Mouse (Mus musculus) hindbrain, embryonic 11.5 days (tissue): ENCODE measurements around the gene Myd88. TPM values are rescaled to one million over a fixed set of nuclear protein-coding genes. Genes with fewer than 3 reads are reported as not detected.
A peak's percentile ranks its signal among the peaks of the same experiment; 100 is the strongest.

Experiments used
- ATAC-seq: fragments of 200-750 bp; cut with Nextera tagmentation; 2 replicates; pipeline ENCODE4 v1.8.0; 2017; ENCODE audit warnings: mild to moderate bottlenecking, moderate TSS enrichment, moderate library complexity; ENCODE audit not compliant: low FRiP score
- DNase-seq: peaks from one replicate; pipeline ENCODE4 v3.0.0-alpha.2; 2015; ENCODE audit warnings: low spot score
- H3K27ac ChIP-seq: fragments of 300-500 bp; sonication (generic); 2 replicates; pipeline ENCODE4 v1.5.1; 2014; ENCODE audit warnings: mild to moderate bottlenecking, low read depth, low read length
- H3K27me3 ChIP-seq: fragments of 300-500 bp; sonication (generic); 2 replicates; pipeline ENCODE4 v1.6.1; 2014; ENCODE audit warnings: mild to moderate bottlenecking, low read length, moderate library complexity, mixed read lengths; ENCODE audit not compliant: control insufficient read depth, insufficient read depth
- H3K36me3 ChIP-seq: fragments of 300-500 bp; sonication (generic); 2 replicates; pipeline ENCODE4 v1.6.1; 2014; ENCODE audit warnings: mild to moderate bottlenecking, low read length, moderate library complexity, mixed read lengths; ENCODE audit not compliant: control insufficient read depth, insufficient read depth
- H3K4me1 ChIP-seq: fragments of 300-500 bp; sonication (generic); replicated peaks from 2 replicates; pipeline ENCODE4 v1.6.1; 2014; ENCODE audit warnings: low read length, mixed read lengths; ENCODE audit not compliant: control insufficient read depth, insufficient read depth
- H3K4me2 ChIP-seq: fragments of 300-500 bp; sonication (generic); replicated peaks from 2 replicates; pipeline ENCODE4 v1.6.1; 2014; ENCODE audit warnings: mild to moderate bottlenecking, low read depth, low read length
- H3K4me3 ChIP-seq: fragments of 300-500 bp; sonication (generic); 2 replicates; pipeline ENCODE4 v1.5.1; 2014; ENCODE audit warnings: low read depth, low read length
- H3K9ac ChIP-seq: fragments of 300-500 bp; sonication (generic); 2 replicates; pipeline ENCODE4 v1.6.1; 2014; ENCODE audit warnings: low read depth, low read length
- H3K9me3 ChIP-seq: fragments of 300-500 bp; sonication (generic); 2 replicates; pipeline ENCODE4 v1.6.1; 2016; ENCODE audit warnings: low read length; ENCODE audit not compliant: control insufficient read depth
- WGBS: fragments of 180-500 bp; shearing (Covaris S2); extraction: QIAGEN DNeasy Blood & Tissue Kit; methylation state at CpG from one replicate; pipeline ENCODE4 v1.1.7; 2014; 5-methylcytosine and 5-hydroxymethylcytosine counted together
- polyA plus RNA-seq: library from polyadenylated mRNA; unstranded; fragments of >200 nt; fragmentation: Nextera tagmentation; extraction: Ambion mirVana; gene quantifications from 2 replicates; pipeline ENCODE4 v1.2.1, GENCODE M21; 2014

Gene Myd88
- polyA plus RNA-seq, 1 experiment from 2014 or later: 5.7 TPM

DNA sequence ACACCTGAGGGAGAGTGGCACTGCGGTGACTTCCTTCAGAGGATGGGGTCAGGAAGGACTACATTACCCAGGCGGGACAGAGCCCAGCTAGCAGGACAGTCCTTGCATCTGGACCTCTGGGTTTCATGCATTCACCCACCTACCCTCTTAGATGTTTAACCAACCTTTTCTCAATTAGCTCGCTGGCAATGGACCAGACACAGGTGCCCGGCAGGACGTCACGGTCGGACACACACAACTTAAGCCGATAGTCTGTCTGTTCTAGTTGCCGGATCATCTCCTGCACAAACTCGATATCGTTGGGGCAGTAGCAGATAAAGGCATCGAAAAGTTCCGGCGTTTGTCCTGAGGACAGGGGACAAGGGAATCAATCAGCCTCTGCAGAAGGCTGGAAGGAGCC, 3.4 kb downstream of the Myd88 start:
- no peak for DNase-seq
- ATAC-seq: no peak

GRCm38 (mm10) chr9:119335571-119335970, 5.6 kb downstream of the Myd88 start:
- ATAC-seq (no peak), DNase-seq (no peak)
- H3K9me3 ChIP-seq: no peaks in the 10 kb centered on the region
- no peaks in the 10 kb centered on the region for H3K4me1 ChIP-seq
- no peak overlapping the region for H3K27ac ChIP-seq
- no peaks in the 10 kb centered on the region for H3K36me3 ChIP-seq
- H3K4me2 ChIP-seq: no peak overlapping the region
- 0 out of 2 replicates have a peak, but pooled peaks cover 2% of the 10 kb centered on the region for H3K27me3 ChIP-seq
- H3K9ac ChIP-seq: no peak overlapping the region
- H3K4me3 ChIP-seq: no peak overlapping the region
- 80% methylated on average over 4 of the region's 4 CpGs for WGBS

More for the DNA sequence above, 3.4 kb downstream of the Myd88 start:
- Histone ChIP-seq H3K4me2 (no peak overlapping the region), H3K4me3 (no peak overlapping the region), H3K27me3 (0 out of 2 replicates have a peak, but pooled peaks cover 2% of the 10 kb centered on the region), H3K36me3 (no peaks in the 10 kb centered on the region), H3K9ac (no peak overlapping the region), H3K9me3 (no peaks in the 10 kb centered on the region), H3K4me1 (peaks cover 4% of the 10 kb centered on the region; the same call in 1 of the 2 replicates), H3K27ac (no peak overlapping the region)
- WGBS: 92% methylated on average over 14 of the region's 14 CpGs

GRCm38 (mm10) chr9:119334834-119335233, 6.4 kb downstream of the Myd88 start:
- Histone ChIP-seq H3K27me3 (0 out of 2 replicates have a peak, but pooled peaks cover 2% of the 10 kb centered on the region), H3K4me1 (no peaks in the 10 kb centered on the region), H3K36me3 (no peaks in the 10 kb centered on the region), H3K9me3 (no peaks in the 10 kb centered on the region), H3K4me2 (no peak overlapping the region), H3K4me3 (no peak overlapping the region), H3K9ac (no peak overlapping the region), H3K27ac (no peak overlapping the region)
- ATAC-seq: no peak
- no peak for DNase-seq
- WGBS: 82% methylated on average over 2 of the region's 2 CpGs

DNA sequence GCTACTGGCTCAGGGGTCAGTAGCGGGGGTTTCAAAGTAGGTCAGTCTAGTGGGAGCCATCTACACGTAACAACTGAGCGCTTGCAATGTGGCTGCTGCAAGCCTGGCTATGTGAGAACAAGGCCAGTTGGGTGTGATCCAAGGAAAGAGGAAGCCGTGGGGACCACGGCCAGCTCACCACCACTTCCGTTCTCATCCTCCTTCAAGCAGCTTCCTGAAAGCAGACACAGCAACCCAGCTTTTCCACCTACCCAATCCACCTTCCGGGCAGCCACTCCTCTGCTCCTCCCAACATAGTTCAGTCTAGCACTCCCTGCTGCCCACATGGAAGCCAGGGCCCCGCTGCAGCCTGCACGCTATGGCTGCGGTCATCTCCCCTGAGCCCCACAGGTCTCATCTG, 6.9 kb downstream of the Myd88 start:
- Histone ChIP-seq H3K36me3 (no peaks in the 10 kb centered on the region), H3K27ac (no peak overlapping the region)
- DNase-seq: no peak

DNA sequence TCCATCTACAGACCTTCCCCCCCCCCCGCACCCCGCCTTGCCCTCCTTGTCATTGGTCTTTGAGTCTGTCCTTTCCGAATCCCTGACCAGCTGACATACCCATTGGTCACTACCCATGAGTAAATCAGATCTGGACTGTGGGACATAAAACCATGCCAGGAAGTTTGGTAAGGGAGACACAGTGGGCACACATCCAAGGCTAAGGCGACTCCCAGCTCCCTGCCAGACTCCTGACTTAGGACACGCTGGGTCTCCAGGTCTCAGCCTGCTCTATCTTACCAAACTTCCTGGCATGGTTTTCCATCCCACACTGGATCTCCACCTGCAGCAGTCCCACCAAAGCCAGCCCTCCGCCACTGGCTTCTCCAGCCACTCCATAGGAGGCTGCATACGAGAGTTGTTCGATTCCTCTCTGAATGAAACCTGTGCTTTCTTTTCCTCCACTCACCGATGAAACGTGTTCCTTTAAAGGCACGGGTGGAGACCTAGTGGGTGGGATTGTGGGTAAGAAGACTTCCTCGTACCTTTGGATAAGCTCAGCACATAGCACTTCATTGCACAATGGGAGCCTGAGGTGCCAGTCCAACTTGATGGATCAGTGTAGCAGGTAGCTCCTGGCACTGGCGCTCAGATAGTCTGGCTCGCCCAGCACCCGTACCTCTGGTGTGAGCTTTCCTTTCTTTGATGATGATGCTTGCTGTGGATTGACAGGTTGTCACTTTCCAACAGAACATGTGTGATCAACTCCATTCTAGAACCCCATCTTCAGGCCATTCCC, 10.8 kb downstream of the Myd88 start:
- ATAC-seq: no peak
- Histone ChIP-seq H3K9ac (no peak overlapping the region), H3K4me1 (no peaks in the 10 kb centered on the region), H3K4me2 (no peak overlapping the region), H3K4me3 (no peak overlapping the region), H3K9me3 (no peaks in the 10 kb centered on the region), H3K36me3 (no peaks in the 10 kb centered on the region), H3K27ac (no peak overlapping the region), H3K27me3 (no peaks in the 10 kb centered on the region)
- no peak for DNase-seq
- 92% methylated on average over 15 of the region's 15 CpGs for WGBS

More for the DNA sequence above, 6.9 kb downstream of the Myd88 start:
- Histone ChIP-seq H3K9me3 (no peaks in the 10 kb centered on the region), H3K4me3 (no peak overlapping the region), H3K9ac (no peak overlapping the region), H3K27me3 (no peaks in the 10 kb centered on the region), H3K4me2 (no peak overlapping the region), H3K4me1 (no peaks in the 10 kb centered on the region)
- WGBS: 77% methylated on average over 10 of the region's 10 CpGs
- ATAC-seq: no peak

DNA sequence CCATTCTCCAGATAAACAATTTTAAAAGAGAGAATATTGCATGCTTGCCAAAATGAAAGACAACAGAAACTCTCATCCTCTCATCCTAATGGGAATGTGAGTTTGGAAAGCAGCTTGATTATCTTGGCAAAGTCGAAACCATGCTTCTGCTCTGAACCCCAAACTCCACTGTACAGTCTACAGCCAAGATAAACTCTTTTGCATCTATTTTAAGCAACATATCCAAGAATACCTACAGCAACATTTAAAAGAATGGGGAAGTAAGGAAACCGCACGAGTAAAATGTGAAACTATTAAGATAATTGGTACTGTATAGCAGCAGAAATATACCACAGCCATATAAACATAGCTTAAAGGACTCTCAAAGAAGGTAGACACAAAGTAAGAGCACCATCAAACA, 12.7 kb downstream of the Myd88 start:
- Histone ChIP-seq H3K27ac (no peak overlapping the region), H3K9me3 (no peaks in the 10 kb centered on the region), H3K36me3 (no peaks in the 10 kb centered on the region), H3K9ac (no peak overlapping the region), H3K4me2 (no peak overlapping the region), H3K27me3 (no peaks in the 10 kb centered on the region), H3K4me1 (no peaks in the 10 kb centered on the region), H3K4me3 (no peak overlapping the region)
- DNase-seq (no peak), ATAC-seq (no peak)
- WGBS: 88% methylated on average over 3 of the region's 3 CpGs

GRCm38 (mm10) chr9:119324130-119324529, 17.1 kb downstream of the Myd88 start:
- DNase-seq (no peak), ATAC-seq (no peak)
- Histone ChIP-seq H3K9ac (no peak overlapping the region), H3K4me1 (no peaks in the 10 kb centered on the region; the same call in 1 of the 2 replicates), H3K27me3 (no peaks in the 10 kb centered on the region), H3K27ac (no peak overlapping the region), H3K9me3 (no peaks in the 10 kb centered on the region), H3K4me3 (no peak overlapping the region), H3K36me3 (no peaks in the 10 kb centered on the region), H3K4me2 (no peak overlapping the region)
- 83% methylated on average over 1 of the region's 1 CpGs for WGBS

DNA sequence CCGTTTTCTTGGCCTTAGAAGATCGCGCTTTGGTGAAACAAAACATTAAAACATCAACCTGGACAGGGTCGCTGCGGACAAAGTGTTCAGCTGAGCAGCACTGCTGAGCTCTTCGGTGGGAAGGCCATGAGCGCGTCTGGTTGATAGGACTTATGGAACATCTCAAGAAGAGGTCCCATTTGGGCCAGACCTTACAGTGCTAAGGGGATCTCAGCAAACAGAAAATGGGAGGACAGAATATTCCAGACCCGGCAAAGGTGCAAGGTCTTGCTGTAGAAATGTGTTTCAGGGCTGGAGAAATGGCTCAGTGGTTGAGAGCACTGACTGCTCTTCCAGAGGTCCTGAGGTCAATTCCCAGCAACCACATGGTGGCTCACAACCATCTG, 18.0 kb downstream of the Myd88 start:
- Histone ChIP-seq H3K4me1 (no peaks in the 10 kb centered on the region; the same call in 1 of the 2 replicates), H3K4me2 (peak overlapping the region; percentile 96), H3K9ac (peak overlapping the region; percentile 87), H3K27ac (peak overlapping the region; percentile 76), H3K36me3 (no peaks in the 10 kb centered on the region), H3K9me3 (no peaks in the 10 kb centered on the region), H3K27me3 (no peaks in the 10 kb centered on the region), H3K4me3 (peak overlapping the region; percentile 93)
- WGBS: 9% methylated on average over 9 of the region's 9 CpGs
- no peak for DNase-seq
- peak; percentile 20; the same call in 1 of the 2 replicates for ATAC-seq
